Mouse (Mus musculus) hindbrain, embryonic 16.5 days (tissue): Measurements from ENCODE around the gene Olfr1504. TPM values are rescaled to one million over a fixed set of nuclear protein-coding genes. Genes with fewer than 3 reads are reported as not detected.
"Not testable (repeated sequence)": the region's sequence is repeated elsewhere in the genome, so short reads cannot be mapped to it uniquely, and the experiment has no call there.

ENCODE experiments used
- ATAC-seq: fragments of 200-750 bp; cut with Nextera tagmentation; 2 replicates; pipeline ENCODE4 v1.8.0; 2017; ENCODE audit warnings: moderate TSS enrichment, moderate library complexity
- H3K27ac ChIP-seq: fragments of 300-500 bp; sonication (generic); 2 replicates; pipeline ENCODE4 v1.5.1; 2014; ENCODE audit warnings: low read depth, mild to moderate bottlenecking, control low read depth, low read length, moderate library complexity
- H3K27me3 ChIP-seq: fragments of 300-500 bp; sonication (generic); replicated peaks from 2 replicates; pipeline ENCODE4 v1.6.1; 2014; ENCODE audit warnings: low read length; ENCODE audit not compliant: control insufficient read depth, insufficient read depth
- H3K36me3 ChIP-seq: fragments of 300-500 bp; sonication (generic); 2 replicates; pipeline ENCODE4 v1.6.1; 2014; ENCODE audit warnings: mild to moderate bottlenecking, low read length, moderate library complexity, mixed read lengths; ENCODE audit not compliant: control insufficient read depth, insufficient read depth
- H3K4me1 ChIP-seq: fragments of 300-500 bp; sonication (generic); 2 replicates; pipeline ENCODE4 v1.6.1; 2014; ENCODE audit warnings: low read depth, low read length; ENCODE audit not compliant: control insufficient read depth, insufficient read depth
- H3K4me2 ChIP-seq: fragments of 300-500 bp; sonication (generic); 2 replicates; pipeline ENCODE4 v1.6.1; 2014; ENCODE audit warnings: mild to moderate bottlenecking, low read length, control low read depth, moderate library complexity
- H3K4me3 ChIP-seq: fragments of 300-500 bp; sonication (generic); 2 replicates; pipeline ENCODE4 v1.5.1; 2014; ENCODE audit warnings: mild to moderate bottlenecking, low read length, control low read depth, moderate library complexity
- H3K9ac ChIP-seq: fragments of 300-500 bp; sonication (generic); 2 replicates; pipeline ENCODE4 v1.6.1; 2014; ENCODE audit warnings: low read depth, mild to moderate bottlenecking, control low read depth, low read length, moderate library complexity
- H3K9me3 ChIP-seq: fragments of 300-500 bp; sonication (generic); 2 replicates; pipeline ENCODE4 v1.6.1; 2014; ENCODE audit warnings: mild to moderate bottlenecking, low read length, moderate library complexity; ENCODE audit not compliant: control insufficient read depth
- WGBS: fragments of 180-500 bp; shearing (Covaris S2); extraction: QIAGEN DNeasy Blood & Tissue Kit; methylation state at CpG from one replicate; pipeline ENCODE4 v1.1.7; 2014; 5-methylcytosine and 5-hydroxymethylcytosine counted together
- polyA plus RNA-seq: library from polyadenylated mRNA; unstranded; fragments of >200 nt; fragmentation: Nextera tagmentation; extraction: Ambion mirVana; gene quantifications from 2 replicates; pipeline ENCODE4 v1.2.1, GENCODE M21; 2015

The Olfr1504 gene
- polyA plus RNA-seq, result not detected in 2 replicates

- Histone ChIP-seq H3K4me1 (no peaks in the 10 kb centered on the region), H3K4me3 (no peak within 1 kb of the TSS), H3K27me3 (no peaks in the 10 kb centered on the region), H3K9me3 (no peaks in the 10 kb centered on the region), H3K27ac (no peak within 1 kb of the TSS), H3K36me3 (no peaks in the 10 kb centered on the region), H3K4me2 (no peak within 1 kb of the TSS), H3K9ac (no peak within 1 kb of the TSS)
- no peak for ATAC-seq
- 82% methylated on average over 1 of the region's 1 CpGs for WGBS
Measured at GRCm38 (mm10) chr19:13897828-13898227, at the start of gene Olfr1504. Gene Olfr1504, minus strand, starts transcription at chr19:13897928.

DNA sequence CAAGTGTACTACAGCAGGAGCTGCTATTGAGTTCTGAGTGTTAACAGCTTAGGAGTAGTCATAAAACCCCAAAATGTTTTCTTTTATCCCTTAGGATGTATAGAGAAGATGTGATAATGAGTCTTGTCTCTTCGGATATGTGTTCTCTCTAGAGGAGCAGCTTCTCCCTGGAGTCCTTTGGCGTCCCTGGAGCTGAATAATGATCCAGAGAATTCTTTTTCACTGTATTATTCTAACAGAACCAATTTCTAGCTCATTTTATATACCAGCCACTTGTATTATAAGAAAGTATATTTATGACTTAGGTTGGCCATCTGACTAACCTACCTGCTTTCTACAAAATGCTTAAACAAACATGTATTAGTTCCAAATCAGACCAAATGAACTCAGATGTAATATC, 15.5 kb upstream of the Olfr1504 start, which contains the start of gene Olfr1505:
Gene Olfr1505 (plus strand): TSS at position 301 of the 400 bp plus-strand sequence.
- 83% methylated on average over 2 of the region's 2 CpGs for WGBS
- H3K4me2 ChIP-seq, result no peak within 1 kb of the TSS

DNA sequence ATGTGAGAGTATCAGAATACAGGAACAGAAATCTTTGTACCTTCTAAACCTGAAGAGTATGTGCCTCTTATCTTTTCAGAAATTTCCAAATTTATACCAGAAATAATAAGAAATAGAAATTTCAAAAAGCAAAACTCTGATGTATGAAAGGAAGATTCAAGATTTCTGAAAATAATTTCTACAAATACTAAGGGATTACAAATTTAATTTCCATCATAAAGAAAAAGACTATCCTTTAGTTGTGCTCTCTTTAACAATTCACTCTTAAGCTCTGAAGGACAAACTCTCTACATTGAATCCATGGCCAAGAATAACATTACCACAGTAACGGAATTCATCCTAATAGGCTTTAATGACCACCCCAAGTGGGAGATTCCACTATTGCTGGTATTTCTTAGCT, 36.2 kb downstream of the Olfr1504 start, which contains the start of gene Olfr1502:
Gene Olfr1502 (plus strand): TSS at position 301 of the 400 bp plus-strand sequence.
- Histone ChIP-seq H3K27ac (no peak within 1 kb of the TSS), H3K4me3 (no peak within 1 kb of the TSS), H3K36me3 (no peaks in the 10 kb centered on the region), H3K27me3 (no peaks in the 10 kb centered on the region), H3K9ac (no peak within 1 kb of the TSS), H3K4me1 (no peaks in the 10 kb centered on the region), H3K4me2 (no peak within 1 kb of the TSS), H3K9me3 (no peaks in the 10 kb centered on the region)
- no peak for ATAC-seq
- 94% methylated on average over 1 of the region's 1 CpGs for WGBS

More for the DNA sequence above, 15.5 kb upstream of the Olfr1504 start, which contains the start of gene Olfr1505:
- Histone ChIP-seq H3K36me3 (no peaks in the 10 kb centered on the region), H3K4me1 (no peaks in the 10 kb centered on the region), H3K27me3 (no peaks in the 10 kb centered on the region), H3K27ac (no peak within 1 kb of the TSS), H3K9me3 (no peaks in the 10 kb centered on the region), H3K4me3 (no peak within 1 kb of the TSS), H3K9ac (no peak within 1 kb of the TSS)
- no peak for ATAC-seq

DNA sequence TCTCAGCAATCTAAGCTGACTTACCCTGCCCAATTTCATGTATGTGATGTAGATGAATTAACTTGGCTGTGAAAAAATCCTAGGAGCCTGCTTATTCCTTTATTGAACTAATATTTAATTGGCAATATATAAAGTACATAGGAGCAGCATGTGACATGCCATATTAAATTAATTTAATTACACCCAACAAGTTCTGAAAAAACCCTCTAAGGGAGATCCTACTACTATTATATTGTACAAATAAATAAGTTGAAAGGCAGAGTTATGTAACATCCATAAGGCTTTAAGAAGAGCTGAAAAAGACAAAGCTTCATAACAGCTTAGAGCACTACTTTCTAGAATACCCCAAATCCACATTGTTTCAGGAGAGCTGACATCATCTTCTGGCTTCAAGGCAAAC, 47.1 kb downstream of the Olfr1504 start, which contains the start of gene Olfr1501:
Gene Olfr1501 (minus strand): TSS at position 101 of the 400 bp plus-strand sequence.
- H3K4me3 ChIP-seq, ATAC-seq, H3K9ac ChIP-seq, H3K9me3 ChIP-seq, H3K27ac ChIP-seq, H3K4me2 ChIP-seq, H3K27me3 ChIP-seq, H3K36me3 ChIP-seq, H3K4me1 ChIP-seq: not testable (repeated sequence)

Other genes with a start within 250 kb of the Olfr1504 start
- not detected in 2 replicates for gene Olfr1490, start 246.8 kb downstream of the Olfr1504 start, polyA plus RNA-seq
- not detected in 2 replicates for gene Olfr1491, start 200.7 kb downstream of the Olfr1504 start, polyA plus RNA-seq
- not detected in 2 replicates for gene Olfr1493-ps1, start 174.7 kb downstream of the Olfr1504 start, polyA plus RNA-seq
- gene Olfr1494, start 158.2 kb downstream of the Olfr1504 start, polyA plus RNA-seq, result not detected in 2 replicates
- not detected in 2 replicates for gene Olfr1495, start 133.3 kb downstream of the Olfr1504 start, polyA plus RNA-seq
- not detected in 2 replicates for gene Olfr1496, start 120.0 kb downstream of the Olfr1504 start, polyA plus RNA-seq
- not detected in 2 replicates for gene Olfr1497, start 99.7 kb downstream of the Olfr1504 start, polyA plus RNA-seq
- gene Olfr1499, start 78.5 kb downstream of the Olfr1504 start, polyA plus RNA-seq, result not detected in 2 replicates
- gene Olfr1500, start 67.4 kb downstream of the Olfr1504 start, polyA plus RNA-seq, result not detected in 2 replicates
- not detected in 2 replicates for gene Olfr1501, start 47.2 kb downstream of the Olfr1504 start, polyA plus RNA-seq
- not detected in 2 replicates for gene Olfr1502, start 36.1 kb downstream of the Olfr1504 start, polyA plus RNA-seq
- not detected in 2 replicates for gene Olfr1505, start 15.6 kb upstream of the Olfr1504 start, polyA plus RNA-seq